Comparison of ENCODE assay signal across 21 mouse cellular contexts in genomic region chr10:128917400-128917799, GRCm38 (mm10). TPM values are rescaled to one million over a fixed set of nuclear protein-coding genes. Genes with fewer than 3 reads are reported as not detected.
"Had no signal": no experiment of that assay in that cellular context is flagged by ENCODE, and none has a peak within 500 bp of the region (broad histone marks: within the 10 kb centered on the region; RNA-seq: fewer than 3 reads in every experiment).

No protein-coding gene starts in this region.

- DNase-seq: kidney, postnatal 14 days; kidney, postnatal 4 days; left cerebral cortex, postnatal 4 days; liver, postnatal 0 days; lung, embryonic 14.5 days; right cerebral cortex, adult 18-20 months; right cerebral cortex, postnatal 14 days; right cerebral cortex, postnatal 4 days; thymus, adult 18-20 months; thymus, postnatal 36 days had no signal

- ATAC-seq: liver, postnatal 0 days; lung, postnatal 0 days; midbrain, embryonic 13.5 days had no signal

- H3K9me3 ChIP-seq: limb, embryonic 12.5 days; limb, embryonic 15.5 days; midbrain, embryonic 13.5 days; neural tube, embryonic 12.5 days; neural tube, embryonic 15.5 days; stomach, embryonic 15.5 days had no signal

- H3K9ac ChIP-seq: limb, embryonic 12.5 days; limb, embryonic 15.5 days; liver, embryonic 14.5 days; lung, embryonic 14.5 days; midbrain, embryonic 13.5 days; neural tube, embryonic 12.5 days; neural tube, embryonic 15.5 days; stomach, embryonic 15.5 days had no signal

- H3K4me2 ChIP-seq: limb, embryonic 12.5 days; limb, embryonic 15.5 days; liver, embryonic 11.5 days; lung, embryonic 14.5 days; midbrain, embryonic 13.5 days; neural tube, embryonic 12.5 days; neural tube, embryonic 15.5 days; stomach, embryonic 15.5 days had no signal

- H3K27ac ChIP-seq: limb, embryonic 12.5 days; liver, embryonic 14.5 days; macrophage; midbrain, embryonic 13.5 days; neural tube, embryonic 12.5 days; stomach, embryonic 15.5 days had no signal

- H3K4me3 ChIP-seq: limb, embryonic 12.5 days; limb, embryonic 15.5 days; midbrain, embryonic 13.5 days; neural tube, embryonic 12.5 days; neural tube, embryonic 15.5 days; stomach, embryonic 15.5 days had no signal

- H3K27me3 ChIP-seq: limb, embryonic 12.5 days; limb, embryonic 15.5 days; midbrain, embryonic 13.5 days; neural tube, embryonic 12.5 days; neural tube, embryonic 15.5 days; stomach, embryonic 15.5 days had no signal

RNA-seq across cellular contexts. Expression of gene Itga7, which starts 16.2 kb away (rescaled TPM):
- total RNA-seq: megakaryocyte, adult 5-6 weeks had no signal
- polyA plus RNA-seq: macrophage had no signal
